Mouse (Mus musculus): ENCODE measurements around the gene Rufy4.

Rufy4 gene

GRCm38 (mm10) chr1:74196621-74197419, 71.5 kb downstream of the Rufy4 start:
- no peak for DNase-seq (ENCODE audit: low read depth, low spot score)

Measured in CD4-positive, CD25-positive, alpha-beta regulatory T cell, adult 2 months (primary cell).